Mouse (Mus musculus) forebrain, embryonic 15.5 days (tissue): Measurements from ENCODE around the gene Rad51b. TPM values are rescaled to one million over a fixed set of nuclear protein-coding genes. Genes with fewer than 3 reads are reported as not detected.

ENCODE experiments used
- ATAC-seq: fragments of 200-750 bp; cut with Nextera tagmentation; replicated peaks from 2 replicates; pipeline ENCODE4 v1.8.0; 2017; ENCODE audit warnings: mild to moderate bottlenecking, moderate TSS enrichment, moderate library complexity
- H3K27ac ChIP-seq: fragments of 300-500 bp; sonication (generic); replicated peaks from 2 replicates; pipeline ENCODE4 v1.5.1; 2015; ENCODE audit warnings: mild to moderate bottlenecking, inconsistent platforms
- H3K27me3 ChIP-seq: fragments of 300-500 bp; sonication (generic); 2 replicates; pipeline ENCODE4 v1.6.1; 2015; ENCODE audit warnings: inconsistent platforms
- H3K36me3 ChIP-seq: fragments of 300-500 bp; sonication (generic); 2 replicates; pipeline ENCODE4 v1.6.1; 2015; ENCODE audit warnings: mild to moderate bottlenecking, inconsistent platforms
- H3K4me1 ChIP-seq: fragments of 300-500 bp; sonication (generic); 2 replicates; pipeline ENCODE4 v1.6.1; 2015; ENCODE audit warnings: inconsistent platforms
- H3K4me2 ChIP-seq: fragments of 300-500 bp; sonication (generic); replicated peaks from 2 replicates; pipeline ENCODE4 v1.6.1; 2015; ENCODE audit warnings: mild to moderate bottlenecking, inconsistent platforms
- H3K4me3 ChIP-seq: fragments of 300-500 bp; sonication (generic); 2 replicates; pipeline ENCODE4 v1.5.1; 2015; ENCODE audit warnings: mild to moderate bottlenecking, inconsistent platforms
- H3K9ac ChIP-seq: fragments of 300-500 bp; sonication (generic); replicated peaks from 2 replicates; pipeline ENCODE4 v1.6.1; 2015; ENCODE audit warnings: mild to moderate bottlenecking, inconsistent platforms
- H3K9me3 ChIP-seq: fragments of 300-500 bp; sonication (generic); 2 replicates; pipeline ENCODE4 v1.6.1; 2016; ENCODE audit warnings: inconsistent platforms
- WGBS: fragments of 180-500 bp; shearing (Covaris S2); methylation state at CpG from one replicate; pipeline ENCODE4 v1.1.7; 2015; ENCODE audit warnings: mixed read lengths; 5-methylcytosine and 5-hydroxymethylcytosine counted together
- polyA plus RNA-seq: library from polyadenylated mRNA; unstranded; fragments of >200 nt; fragmentation: Nextera tagmentation; extraction: Ambion mirVana; gene quantifications from 2 replicates; pipeline ENCODE4 v1.2.1, GENCODE M21; 2015

Gene Rad51b
- polyA plus RNA-seq, 1 experiment from 2014 or later, result 3.0 TPM

DNA sequence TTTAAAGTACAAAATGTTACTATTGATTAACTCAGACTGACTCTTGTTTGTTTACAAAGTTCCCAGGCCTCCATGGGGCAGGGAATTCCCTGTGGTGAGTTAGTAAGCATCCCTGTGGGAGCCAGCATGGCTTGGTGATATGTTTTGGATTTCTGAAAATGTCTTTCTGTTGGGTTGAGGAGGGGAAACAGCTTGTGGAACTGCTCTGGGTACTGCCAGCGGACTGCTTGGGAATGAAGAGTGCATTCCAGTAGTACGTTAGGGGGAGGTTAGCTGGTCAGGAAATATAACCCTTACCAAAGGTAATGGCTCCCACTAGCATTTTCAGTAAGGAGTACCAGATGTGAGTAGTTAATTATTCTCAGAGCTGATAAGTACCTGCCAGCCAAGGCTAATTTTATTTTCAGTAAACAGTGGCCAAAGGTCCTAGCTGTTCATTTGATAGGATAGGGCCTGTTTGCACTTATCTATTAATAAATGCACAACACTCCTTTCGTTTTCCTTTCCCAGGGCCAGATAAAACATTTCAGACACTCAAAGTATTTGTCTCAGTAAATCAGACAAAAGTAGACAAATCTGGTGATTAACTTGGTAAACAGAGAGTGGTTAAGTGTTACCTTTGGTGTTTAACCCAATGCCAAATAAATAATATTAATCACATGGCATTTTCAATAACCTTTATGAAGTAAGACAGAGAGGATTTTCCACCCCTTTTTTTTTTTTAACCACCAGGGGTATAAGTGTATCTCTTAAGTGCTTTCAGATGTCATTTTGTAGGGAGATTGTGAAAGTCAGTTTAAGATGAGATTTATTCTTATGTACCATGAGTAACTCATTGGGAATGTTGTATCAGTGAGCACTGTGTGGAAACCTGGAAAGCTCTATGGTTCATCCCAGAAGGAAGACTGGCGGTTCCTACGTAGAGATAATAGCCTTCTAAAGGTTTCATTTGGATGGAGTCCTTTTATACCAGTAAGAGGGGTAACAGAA is 235.0 kb downstream of the Rad51b start:
- WGBS, result 72% methylated on average over 5 of the region's 5 CpGs
- H3K4me3 ChIP-seq, result no peak overlapping the region

GRCm38 (mm10) chr12:79534778-79535177 is 237.7 kb downstream of the Rad51b start:
- Histone ChIP-seq H3K4me3 (no peak overlapping the region), H3K36me3 (no peaks in the 10 kb centered on the region), H3K4me2 (no peak overlapping the region), H3K9me3 (no peaks in the 10 kb centered on the region), H3K27me3 (no peaks in the 10 kb centered on the region), H3K9ac (no peak overlapping the region), H3K27ac (peak overlapping the region; percentile 13; the same call in 1 of the 2 replicates), H3K4me1 (peaks cover 29% of the 10 kb centered on the region)
- no peak for ATAC-seq
- whole genome bisulfite sequencing, result 27% methylated on average over 1 of the region's 1 CpGs

More for the DNA sequence above, 235.0 kb downstream of the Rad51b start:
- no peaks in the 10 kb centered on the region for H3K36me3 ChIP-seq
- H3K27me3 ChIP-seq, result no peaks in the 10 kb centered on the region
- no peak for ATAC-seq
- no peak overlapping the region for H3K27ac ChIP-seq
- peaks cover 29% of the 10 kb centered on the region for H3K4me1 ChIP-seq
- no peaks in the 10 kb centered on the region; the same call in 1 of the 2 replicates for H3K9me3 ChIP-seq
- H3K4me2 ChIP-seq, result no peak overlapping the region
- H3K9ac ChIP-seq, result no peak overlapping the region

DNA sequence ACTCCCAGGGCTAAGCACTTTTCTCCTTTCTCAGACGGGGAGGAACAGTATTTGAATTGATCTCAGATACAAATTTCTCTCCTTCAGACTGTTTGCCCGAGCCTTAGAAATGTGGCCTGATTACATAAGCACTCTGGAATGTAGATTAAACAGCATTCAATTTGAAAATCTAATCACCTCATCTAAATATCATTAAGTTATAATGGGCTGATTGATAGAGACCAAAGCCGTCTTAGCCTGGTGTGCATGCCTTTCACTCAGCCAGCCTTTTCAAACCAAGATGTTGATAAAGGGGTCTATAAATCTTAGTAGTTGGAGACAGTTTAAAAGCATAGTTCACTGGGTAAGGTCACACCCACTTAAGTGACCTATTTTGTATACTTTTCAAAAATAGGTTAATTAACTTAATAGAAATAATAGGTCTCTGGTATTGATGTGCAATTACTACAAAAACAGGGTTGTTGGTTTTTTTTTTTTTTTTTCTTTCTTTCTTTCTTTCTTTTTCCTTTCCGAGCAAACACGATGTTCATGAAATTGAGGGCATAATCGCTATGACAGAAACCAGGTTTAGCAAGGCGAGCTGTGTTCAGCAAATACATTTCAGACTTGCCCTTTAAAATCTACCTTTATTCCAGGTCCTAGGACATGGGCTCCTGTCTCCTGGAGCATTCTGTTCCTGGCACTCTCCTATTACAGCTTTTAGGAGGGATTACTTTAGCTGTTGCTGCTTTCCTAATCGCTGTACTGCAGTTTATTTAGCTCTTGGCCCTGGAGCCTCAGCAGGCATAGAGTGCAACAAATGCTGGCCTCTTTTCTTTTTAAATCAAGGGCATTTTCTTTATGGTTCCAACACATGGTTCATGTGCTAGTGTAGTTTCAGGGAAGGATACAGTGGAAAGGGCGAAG is 238.7 kb downstream of the Rad51b start:
- no peaks in the 10 kb centered on the region for H3K36me3 ChIP-seq
- no peak overlapping the region for H3K9ac ChIP-seq
- H3K9me3 ChIP-seq, result no peaks in the 10 kb centered on the region
- peak overlapping the region; percentile 54 for H3K27ac ChIP-seq
- no peak overlapping the region for H3K4me2 ChIP-seq
- no peak overlapping the region for H3K4me3 ChIP-seq
- no peaks in the 10 kb centered on the region for H3K27me3 ChIP-seq
- peaks cover 23% of the 10 kb centered on the region for H3K4me1 ChIP-seq
- WGBS, result 13% methylated on average over 9 of the region's 9 CpGs
- peak; percentile 93 for ATAC-seq

DNA sequence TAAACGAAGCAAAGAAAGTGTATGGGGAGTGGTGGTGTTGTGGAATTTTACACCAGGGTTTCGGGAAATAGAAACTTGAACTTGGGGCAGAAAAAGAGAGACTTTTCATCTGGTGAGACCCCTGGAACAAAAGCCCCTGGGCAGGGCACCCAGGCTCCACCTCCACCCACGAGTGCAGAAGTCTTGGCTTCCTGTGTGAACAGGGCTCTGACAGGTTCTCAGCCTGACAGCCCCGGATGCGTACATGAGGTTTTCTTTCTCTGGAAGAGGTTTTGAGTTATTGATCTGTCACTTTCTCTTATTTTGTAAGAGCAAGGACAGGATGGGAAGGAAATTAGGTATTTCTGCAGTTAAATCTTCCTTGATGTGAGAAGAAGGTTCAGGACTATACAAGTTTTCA is 243.1 kb downstream of the Rad51b start:
- Histone ChIP-seq H3K27me3 (no peaks in the 10 kb centered on the region), H3K9ac (no peak overlapping the region), H3K4me1 (peaks cover 8% of the 10 kb centered on the region), H3K36me3 (no peaks in the 10 kb centered on the region), H3K4me2 (no peak overlapping the region), H3K4me3 (no peak overlapping the region), H3K9me3 (no peaks in the 10 kb centered on the region), H3K27ac (no peak overlapping the region)
- 64% methylated on average over 5 of the region's 5 CpGs for WGBS
- no peak for ATAC-seq

- Histone ChIP-seq H3K4me2 (no peak overlapping the region), H3K36me3 (no peaks in the 10 kb centered on the region), H3K9ac (no peak overlapping the region), H3K4me1 (no peaks in the 10 kb centered on the region), H3K9me3 (no peaks in the 10 kb centered on the region), H3K27ac (no peak overlapping the region), H3K27me3 (no peaks in the 10 kb centered on the region), H3K4me3 (no peak overlapping the region)
- ATAC-seq, result no peak
- 87% methylated on average over 6 of the region's 6 CpGs for WGBS
Measured at GRCm38 (mm10) chr12:79541581-79541980, 244.5 kb downstream of the Rad51b start.

DNA sequence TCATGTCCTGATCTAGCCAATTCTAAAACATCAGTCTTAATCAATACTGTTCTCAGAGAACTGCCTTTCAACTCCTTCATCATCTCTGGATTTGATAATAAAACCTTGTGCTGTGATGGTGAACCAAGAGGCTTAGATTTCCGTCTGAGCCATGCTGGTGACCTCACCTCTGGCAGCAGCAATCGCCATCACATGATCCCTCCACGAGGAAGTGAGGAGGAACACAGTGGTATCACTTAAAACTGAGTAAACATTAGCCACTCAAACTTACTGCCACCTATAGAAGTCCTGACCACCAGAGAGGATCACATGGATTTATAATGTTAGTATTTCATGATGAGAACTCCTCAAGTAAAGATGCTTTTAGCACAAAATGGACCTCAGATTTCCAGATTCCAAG is 248.0 kb downstream of the Rad51b start:
- no peaks in the 10 kb centered on the region for H3K36me3 ChIP-seq
- no peaks in the 10 kb centered on the region for H3K4me1 ChIP-seq
- H3K4me2 ChIP-seq, result no peak overlapping the region
- no peak for ATAC-seq
- no peak overlapping the region for H3K27ac ChIP-seq
- H3K4me3 ChIP-seq, result no peak overlapping the region
- H3K27me3 ChIP-seq, result no peaks in the 10 kb centered on the region
- H3K9me3 ChIP-seq, result no peaks in the 10 kb centered on the region
- WGBS, result 83% methylated on average over 3 of the region's 3 CpGs
- H3K9ac ChIP-seq, result no peak overlapping the region

DNA sequence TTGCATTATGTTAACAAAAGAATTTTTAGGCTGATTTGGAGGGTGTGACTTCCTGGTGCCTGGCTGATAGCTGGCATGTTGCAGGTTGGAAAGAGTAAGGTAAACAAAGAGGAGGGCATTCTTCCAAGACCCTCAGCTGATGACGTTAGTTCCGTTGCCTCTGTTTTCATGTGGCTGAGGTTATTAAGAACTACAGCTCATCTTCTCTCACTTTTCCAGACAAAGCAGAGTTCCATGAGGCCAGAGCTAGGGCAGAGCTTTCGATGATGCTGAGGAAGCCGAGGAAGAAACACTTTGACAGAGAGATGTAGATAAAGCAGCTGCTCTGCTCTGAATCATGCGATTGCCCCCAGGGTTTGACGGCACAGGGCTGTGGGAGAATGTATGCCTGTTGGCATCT is 250.5 kb downstream of the Rad51b start:
- 69% methylated on average over 6 of the region's 6 CpGs for WGBS
- H3K9ac ChIP-seq, result no peak overlapping the region
- H3K9me3 ChIP-seq, result no peaks in the 10 kb centered on the region
- no peak overlapping the region for H3K4me2 ChIP-seq
- H3K27ac ChIP-seq, result no peak overlapping the region
- H3K4me3 ChIP-seq, result no peak overlapping the region
- H3K4me1 ChIP-seq, result no peaks in the 10 kb centered on the region
- ATAC-seq, result no peak
- H3K36me3 ChIP-seq, result no peaks in the 10 kb centered on the region
- no peaks in the 10 kb centered on the region for H3K27me3 ChIP-seq

- H3K4me3 ChIP-seq, result no peak overlapping the region
- no peak overlapping the region for H3K4me2 ChIP-seq
- H3K9ac ChIP-seq, result no peak overlapping the region
- no peak overlapping the region for H3K27ac ChIP-seq
- H3K27me3 ChIP-seq, result no peaks in the 10 kb centered on the region
- H3K36me3 ChIP-seq, result no peaks in the 10 kb centered on the region
- H3K9me3 ChIP-seq, result no peaks in the 10 kb centered on the region
- no peaks in the 10 kb centered on the region for H3K4me1 ChIP-seq
- ATAC-seq, result no peak
- WGBS, result 67% methylated on average over 8 of the region's 8 CpGs
Measured at GRCm38 (mm10) chr12:79548607-79549330, 251.7 kb downstream of the Rad51b start.

DNA sequence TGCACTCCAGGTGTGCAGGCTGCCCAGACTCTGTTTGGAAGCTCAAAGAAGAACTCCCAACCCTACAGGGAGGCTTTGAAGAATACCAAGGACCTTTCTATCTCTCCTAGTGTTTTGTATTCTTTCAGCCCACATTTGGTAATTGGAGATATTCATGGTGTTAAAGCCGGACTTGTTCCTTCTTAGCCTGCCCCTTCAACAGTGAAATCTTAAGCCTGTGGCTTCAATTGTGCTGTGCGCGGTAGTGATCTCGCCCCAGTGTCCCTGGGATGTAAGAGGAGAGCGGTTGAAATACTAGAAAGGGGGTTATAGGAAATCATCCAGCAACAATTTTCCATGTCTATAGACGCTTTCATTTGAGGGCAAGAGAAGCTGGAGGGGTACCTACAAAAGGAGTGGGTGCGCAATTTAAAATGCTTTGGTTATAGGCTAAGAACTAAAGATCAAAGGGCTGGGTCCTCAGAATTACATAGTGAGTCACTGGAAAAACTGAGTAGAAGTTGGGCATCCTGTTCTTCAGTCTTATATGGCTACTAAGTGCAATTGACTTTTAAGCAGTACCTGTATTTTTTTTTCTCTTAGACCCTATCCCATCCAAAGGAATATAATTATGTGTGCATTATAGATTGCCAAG is 253.1 kb downstream of the Rad51b start:
- Histone ChIP-seq H3K36me3 (no peaks in the 10 kb centered on the region), H3K27ac (no peak overlapping the region), H3K27me3 (no peaks in the 10 kb centered on the region), H3K9me3 (no peaks in the 10 kb centered on the region), H3K4me1 (no peaks in the 10 kb centered on the region), H3K9ac (no peak overlapping the region), H3K4me3 (no peak overlapping the region), H3K4me2 (no peak overlapping the region)
- WGBS, result 73% methylated on average over 7 of the region's 7 CpGs
- ATAC-seq, result no peak

GRCm38 (mm10) chr12:79551274-79551673 is 254.2 kb downstream of the Rad51b start:
- no peak overlapping the region for H3K9ac ChIP-seq
- no peaks in the 10 kb centered on the region for H3K9me3 ChIP-seq
- no peak overlapping the region for H3K4me2 ChIP-seq
- WGBS, result 93% methylated on average over 1 of the region's 1 CpGs
- no peaks in the 10 kb centered on the region for H3K27me3 ChIP-seq
- no peak overlapping the region for H3K27ac ChIP-seq
- H3K4me1 ChIP-seq, result no peaks in the 10 kb centered on the region
- H3K36me3 ChIP-seq, result no peaks in the 10 kb centered on the region
- no peak for ATAC-seq
- H3K4me3 ChIP-seq, result no peak overlapping the region

GRCm38 (mm10) chr12:79553056-79553455 is 256.0 kb downstream of the Rad51b start:
- Histone ChIP-seq H3K36me3 (no peaks in the 10 kb centered on the region), H3K4me2 (no peak overlapping the region), H3K9ac (no peak overlapping the region), H3K27me3 (no peaks in the 10 kb centered on the region), H3K4me1 (no peaks in the 10 kb centered on the region), H3K4me3 (no peak overlapping the region), H3K27ac (no peak overlapping the region), H3K9me3 (no peaks in the 10 kb centered on the region)
- no peak for ATAC-seq
